In genomic region chr4:101256526-101257210, GRCm38 (mm10) we compare ENCODE assay signal across 28 mouse cellular contexts. TPM values are rescaled to one million over a fixed set of nuclear protein-coding genes. Genes with fewer than 3 reads are reported as not detected.
DNase-seq lines count a peak whose midpoint lies in the region; ATAC-seq lines count a peak whose summit lies in the region.
"Had no signal": no experiment of that assay in that cellular context is flagged by ENCODE, and none has a peak within 500 bp of the region (broad histone marks: within the 10 kb centered on the region; RNA-seq: fewer than 3 reads in every experiment).

No protein-coding gene starts in this region.

- no peak overlapping the region for H3K4me3 ChIP-seq in heart, embryonic 15.5 days
- H3K4me3 ChIP-seq in liver, embryonic 13.5 days (replicated peaks) = no peak overlapping the region
- no peak overlapping the region for H3K4me3 ChIP-seq in liver, embryonic 12.5 days
- H3K4me3 ChIP-seq: limb, embryonic 10.5 days; limb, embryonic 15.5 days; neural tube, embryonic 12.5 days had no signal

- no peak for DNase-seq in heart, postnatal 25 days (ENCODE audit: low spot score)
- DNase-seq in liver, embryonic 13.5 days = no peak
- DNase-seq in NIH3T3 (ENCODE audit: low read depth) = peak; percentile 63
- no peak for DNase-seq in cerebellum, adult 11 months
- DNase-seq: adrenal gland, postnatal 10 days; cerebellum, adult 9-10 months; cerebellum, postnatal 36 days; gastrocnemius, postnatal 25 days; kidney, adult 9 months; kidney, postnatal 10 days; layer of hippocampus, postnatal 36 days; lung, postnatal 36 days; right cerebral cortex, adult 18-20 months; spleen, adult 18-20 months; thymus, adult 2 months; thymus, postnatal 4 days had no signal

- peak overlapping the region; percentile 20; the same call in 1 of the 2 replicates for H3K27ac ChIP-seq in heart, embryonic 15.5 days
- peak overlapping the region; percentile 51 for H3K27ac ChIP-seq in liver, embryonic 13.5 days
- no peak overlapping the region for H3K27ac ChIP-seq in liver, embryonic 12.5 days
- H3K27ac ChIP-seq: hindbrain, embryonic 14.5 days; limb, embryonic 10.5 days; limb, embryonic 15.5 days; neural tube, embryonic 12.5 days had no signal

- no peaks in the 10 kb centered on the region for H3K36me3 ChIP-seq in heart, embryonic 15.5 days
- no peaks in the 10 kb centered on the region for H3K36me3 ChIP-seq in liver, embryonic 13.5 days
- no peaks in the 10 kb centered on the region; the same call in 1 of the 2 replicates for H3K36me3 ChIP-seq in liver, embryonic 12.5 days
- H3K36me3 ChIP-seq: limb, embryonic 10.5 days; limb, embryonic 15.5 days; neural tube, embryonic 12.5 days had no signal

- WGBS in heart, embryonic 15.5 days = 67% methylated on average over 3 of the region's 3 CpGs
- WGBS in liver, embryonic 13.5 days (ENCODE audit: insufficient replicate concordance) = 63% methylated on average over 3 of the region's 3 CpGs
- WGBS in liver, embryonic 12.5 days (ENCODE audit: insufficient replicate concordance) = 80% methylated on average over 3 of the region's 3 CpGs

- peaks cover 49% of the 10 kb centered on the region for H3K4me1 ChIP-seq in heart, embryonic 15.5 days (replicated peaks)
- H3K4me1 ChIP-seq in liver, embryonic 13.5 days (replicated peaks) = peaks cover 89% of the 10 kb centered on the region
- H3K4me1 ChIP-seq in liver, embryonic 12.5 days = peaks cover 88% of the 10 kb centered on the region
- H3K4me1 ChIP-seq: neural tube, embryonic 12.5 days had no signal

- intact Hi-C loops in heart, postnatal 25 days (cut with DNase I) = no loop called here

- no peak overlapping the region for H3K4me2 ChIP-seq in heart, embryonic 15.5 days
- no peak overlapping the region for H3K4me2 ChIP-seq in liver, embryonic 13.5 days
- H3K4me2 ChIP-seq in liver, embryonic 12.5 days = no peak overlapping the region
- H3K4me2 ChIP-seq: hindbrain, embryonic 14.5 days; limb, embryonic 15.5 days; midbrain, embryonic 11.5 days; neural tube, embryonic 12.5 days had no signal

- H3K9me3 ChIP-seq in heart, embryonic 15.5 days (replicated peaks) = no peaks in the 10 kb centered on the region
- no peaks in the 10 kb centered on the region for H3K9me3 ChIP-seq in liver, embryonic 13.5 days (replicated peaks)
- no peaks in the 10 kb centered on the region for H3K9me3 ChIP-seq in liver, embryonic 12.5 days (replicated peaks)
- H3K9me3 ChIP-seq: limb, embryonic 10.5 days; limb, embryonic 15.5 days; neural tube, embryonic 12.5 days had no signal

- H3K27me3 ChIP-seq in heart, embryonic 15.5 days = no peaks in the 10 kb centered on the region
- no peaks in the 10 kb centered on the region for H3K27me3 ChIP-seq in liver, embryonic 13.5 days
- no peaks in the 10 kb centered on the region for H3K27me3 ChIP-seq in liver, embryonic 12.5 days (replicated peaks)
- H3K27me3 ChIP-seq: CH12.LX; limb, embryonic 15.5 days; neural tube, embryonic 12.5 days; Patski had no signal

- ATAC-seq in heart, embryonic 15.5 days (replicated peaks; ENCODE audit: insufficient number of reproducible peaks, insufficient read depth, low FRiP score, low read depth) = no peak
- no peak for ATAC-seq in liver, embryonic 13.5 days (ENCODE audit: low read depth)
- no peak for ATAC-seq in liver, embryonic 12.5 days
- ATAC-seq: forebrain, embryonic 14.5 days; inflammation-experienced regulatory T-cells, adult 6 months; midbrain, embryonic 16.5 days; Patski had no signal

- no peak overlapping the region for H3K9ac ChIP-seq in heart, embryonic 15.5 days
- no peak overlapping the region for H3K9ac ChIP-seq in liver, embryonic 13.5 days
- H3K9ac ChIP-seq in liver, embryonic 12.5 days = no peak overlapping the region
- H3K9ac ChIP-seq: hindbrain, embryonic 14.5 days; limb, embryonic 15.5 days; neural tube, embryonic 12.5 days had no signal

RNA-seq across cellular contexts. Expression of gene Jak1, which starts 8.4 kb away (rescaled TPM):
- polyA plus RNA-seq in heart, embryonic 15.5 days (2015; fragmentation: Nextera tagmentation; extraction: Ambion mirVana) = 53.2 and 61.4 TPM in 2 replicates
- total RNA-seq in heart, postnatal 25 days (2021) = 10 to 100 TPM; 82.4 to 86.7 TPM
- polyA plus RNA-seq in liver, embryonic 13.5 days (2015; fragmentation: Nextera tagmentation; extraction: Ambion mirVana) = 41.0 and 52.5 TPM in 2 replicates
- 59.7 and 61.2 TPM in 2 replicates for polyA plus RNA-seq in liver, embryonic 12.5 days (2016; fragmentation: Nextera tagmentation; extraction: Ambion mirVana)
